Mouse (Mus musculus) megakaryocyte, embryonic 14.5 days (primary cell): ENCODE data around the gene Arl2. TPM values are rescaled to one million over a fixed set of nuclear protein-coding genes. Genes with fewer than 3 reads are reported as not detected.

Experiments used
- H3K27me3 ChIP-seq: replicated peaks from 2 replicates; pipeline ENCODE3; 2012; ENCODE audit warnings: inconsistent platforms
- H3K36me3 ChIP-seq: replicated peaks from 2 replicates; pipeline ENCODE3; 2012; ENCODE audit warnings: low read length, inconsistent platforms, mixed read lengths
- H3K4me1 ChIP-seq: 2 replicates; pipeline ENCODE4 v1.6.1; 2012; ENCODE audit warnings: inconsistent platforms
- H3K4me3 ChIP-seq: replicated peaks from 2 replicates; pipeline ENCODE3; 2012; ENCODE audit warnings: moderate library complexity, mild to moderate bottlenecking, inconsistent platforms
- H3K9me3 ChIP-seq: 2 replicates; pipeline ENCODE4 v1.6.1; 2012; ENCODE audit warnings: inconsistent platforms
- FLI1 ChIP-seq: IDR thresholded peaks from 2 replicates; pipeline ENCODE4 v1.6.1; 2012; ENCODE audit warnings: low read length, inconsistent platforms, mixed read lengths
- GATA1 ChIP-seq: IDR thresholded peaks from 3 replicates; pipeline ENCODE4 v1.6.1; 2012; ENCODE audit warnings: mixed read lengths, low read length, inconsistent platforms, borderline replicate concordance
- polyA plus RNA-seq: library from polyadenylated mRNA; stranded (reverse); fragments of >175 nt; gene quantifications from 2 replicates; pipeline ENCODE4 v1.2.3, GENCODE M21; 2012; ENCODE audit warnings: low replicate concordance; ENCODE audit not compliant: insufficient read depth

Arl2 gene
- polyA plus RNA-seq, 1 experiment, result 68.7 TPM

GRCm38 (mm10) chr19:6127760-6128341 is 13.5 kb downstream of the Arl2 start, which contains the start of gene Snx15:
Snx15 (minus strand) TSS chr19:6128304.
- Histone ChIP-seq H3K36me3 (peaks cover 11% of the 10 kb centered on the region), H3K27me3 (no peaks in the 10 kb centered on the region), H3K4me1 (peaks cover 40% of the 10 kb centered on the region), H3K4me3 (peak within 1 kb of the TSS; percentile 95), H3K9me3 (no peaks in the 10 kb centered on the region)
- no peak for TF ChIP-seq FLI1
- TF ChIP-seq GATA1, result no peak

GRCm38 (mm10) chr19:6126789-6127580 is 14.4 kb downstream of the Arl2 start:
- no peak for TF ChIP-seq FLI1
- no peak for TF ChIP-seq GATA1
- Histone ChIP-seq H3K27me3 (no peaks in the 10 kb centered on the region), H3K36me3 (peaks cover 18% of the 10 kb centered on the region), H3K4me1 (peaks cover 34% of the 10 kb centered on the region), H3K9me3 (no peaks in the 10 kb centered on the region), H3K4me3 (peak overlapping the region; percentile 95)

DNA sequence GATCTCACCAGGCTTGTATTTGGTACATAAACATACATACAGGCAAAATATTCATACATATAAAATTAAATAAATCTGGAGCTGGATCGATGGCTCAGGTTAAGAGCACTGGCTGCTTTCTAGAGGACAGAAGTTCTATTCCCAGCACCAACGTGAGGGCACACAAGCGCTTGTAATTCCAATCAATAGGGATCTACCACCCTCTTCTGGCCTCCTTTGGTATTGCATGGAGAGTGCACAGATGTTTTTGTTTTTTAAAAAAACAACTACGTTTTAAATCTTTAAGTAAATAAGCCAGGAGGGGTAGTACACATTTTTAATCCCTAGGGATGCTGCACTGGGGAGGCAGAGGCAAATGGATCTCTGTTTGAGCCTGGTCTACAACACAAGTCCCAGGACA is 15.1 kb downstream of the Arl2 start:
- peaks cover 30% of the 10 kb centered on the region for H3K4me1 ChIP-seq
- no peak for TF ChIP-seq GATA1
- TF ChIP-seq FLI1, result no peak
- peak overlapping the region; percentile 74 for H3K4me3 ChIP-seq
- peaks cover 25% of the 10 kb centered on the region for H3K36me3 ChIP-seq
- H3K27me3 ChIP-seq, result no peaks in the 10 kb centered on the region
- no peaks in the 10 kb centered on the region for H3K9me3 ChIP-seq

DNA sequence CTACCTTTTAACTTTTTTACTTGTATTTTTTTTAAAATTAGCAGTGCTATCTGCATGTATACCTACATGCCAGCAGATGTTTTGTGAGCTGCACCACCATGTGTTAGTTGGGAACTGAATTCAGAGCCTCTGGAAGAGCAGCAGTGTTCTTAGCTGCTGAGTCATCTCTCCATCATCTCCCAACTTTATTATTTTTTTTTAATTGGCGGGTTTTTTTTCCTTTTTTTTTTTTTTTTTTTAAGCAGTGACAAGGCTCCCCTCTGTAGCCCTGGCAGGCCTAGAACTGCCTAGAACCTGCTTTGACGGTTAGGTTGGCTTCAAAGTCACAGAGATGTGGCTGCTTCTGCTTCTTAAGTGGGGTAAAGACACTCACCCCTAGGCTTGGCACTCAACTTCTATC is 16.4 kb downstream of the Arl2 start:
- H3K9me3 ChIP-seq, result no peaks in the 10 kb centered on the region
- H3K36me3 ChIP-seq, result peaks cover 39% of the 10 kb centered on the region
- TF ChIP-seq FLI1 (no peak), GATA1 (no peak)
- no peaks in the 10 kb centered on the region for H3K27me3 ChIP-seq
- H3K4me3 ChIP-seq, result no peak overlapping the region
- peaks cover 35% of the 10 kb centered on the region for H3K4me1 ChIP-seq

GRCm38 (mm10) chr19:6123330-6123729 is 18.0 kb downstream of the Arl2 start:
- Histone ChIP-seq H3K36me3 (peaks cover 45% of the 10 kb centered on the region), H3K4me1 (peaks cover 43% of the 10 kb centered on the region), H3K27me3 (no peaks in the 10 kb centered on the region), H3K9me3 (no peaks in the 10 kb centered on the region), H3K4me3 (no peak overlapping the region)
- no peak for TF ChIP-seq FLI1
- no peak for TF ChIP-seq GATA1

- H3K27me3 ChIP-seq, result no peaks in the 10 kb centered on the region
- H3K36me3 ChIP-seq, result peaks cover 46% of the 10 kb centered on the region
- TF ChIP-seq FLI1 (no peak), GATA1 (no peak)
- H3K4me3 ChIP-seq, result no peak overlapping the region
- H3K4me1 ChIP-seq, result peaks cover 40% of the 10 kb centered on the region
- H3K9me3 ChIP-seq, result no peaks in the 10 kb centered on the region
Observed at GRCm38 (mm10) chr19:6121761-6122160, 19.6 kb downstream of the Arl2 start.

- TF ChIP-seq FLI1 (no peak), GATA1 (no peak)
- no peaks in the 10 kb centered on the region for H3K9me3 ChIP-seq
- H3K27me3 ChIP-seq, result no peaks in the 10 kb centered on the region
- H3K4me1 ChIP-seq, result peaks cover 51% of the 10 kb centered on the region
- H3K36me3 ChIP-seq, result peaks cover 70% of the 10 kb centered on the region
- peak overlapping the region; percentile 98 for H3K4me3 ChIP-seq
Observed at GRCm38 (mm10) chr19:6118677-6119185, 22.6 kb downstream of the Arl2 start.

GRCm38 (mm10) chr19:6117986-6118676 is 23.2 kb downstream of the Arl2 start, which contains the start of gene Sac3d1:
Sac3d1 (minus strand) TSS chr19:6118650.
- Histone ChIP-seq H3K4me1 (peaks cover 51% of the 10 kb centered on the region), H3K36me3 (peaks cover 69% of the 10 kb centered on the region), H3K27me3 (no peaks in the 10 kb centered on the region), H3K9me3 (no peaks in the 10 kb centered on the region), H3K4me3 (peak within 1 kb of the TSS; percentile 98)
- TF ChIP-seq GATA1 (no peak), FLI1 (no peak)

DNA sequence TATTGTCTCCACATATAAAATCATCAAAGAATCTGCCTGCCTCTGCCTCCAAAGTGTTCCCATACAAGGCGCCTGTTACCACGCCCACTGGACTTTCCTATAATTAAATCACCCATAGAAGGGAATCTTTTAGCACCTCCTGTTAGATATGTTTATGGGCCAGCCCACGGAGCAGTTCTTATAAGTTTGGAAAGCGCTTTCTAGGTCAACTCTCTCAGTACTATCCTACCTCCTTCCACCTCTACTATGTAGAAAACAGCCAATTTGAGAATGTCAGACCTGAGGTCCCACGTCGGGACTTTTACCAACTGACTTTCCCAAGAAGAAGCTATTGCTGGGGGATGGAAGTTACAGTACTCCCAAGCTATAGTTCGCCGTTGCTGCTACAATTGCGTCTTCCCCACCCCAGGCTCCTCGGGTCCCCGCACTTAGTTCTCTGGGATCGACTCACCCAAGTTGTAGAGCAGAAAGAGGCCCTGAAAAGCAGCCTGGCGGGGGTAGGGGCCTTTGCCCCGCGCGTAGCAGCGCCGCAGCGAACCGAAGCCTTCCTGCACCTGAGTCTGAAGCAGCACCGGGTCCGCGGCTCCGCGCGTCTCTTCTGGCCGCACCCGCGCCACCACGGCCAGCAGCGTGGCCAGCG is 23.9 kb downstream of the Arl2 start:
- Histone ChIP-seq H3K4me3 (peak overlapping the region; percentile 98), H3K27me3 (no peaks in the 10 kb centered on the region), H3K4me1 (peaks cover 56% of the 10 kb centered on the region), H3K36me3 (peaks cover 72% of the 10 kb centered on the region), H3K9me3 (no peaks in the 10 kb centered on the region)
- no peak for TF ChIP-seq FLI1
